Mouse (Mus musculus): ENCODE measurements around the gene Cab39.

GRCm38 (mm10) chr1:85822239-85822638 lies 29.0 kb downstream of the Cab39 start:
- TF ChIP-seq TAL1 (conservative IDR thresholded peaks at IDR 0.05; ENCODE audit: low read depth, low read length) (no peak), CTCF (IDR thresholded peaks at IDR 0.05; ENCODE audit: low read depth, low read length) (no peak)

Data from G1E (cell line).